Comparison of ENCODE assay signal across 8 mouse cellular contexts in genomic region chr1:74893134-74893855, GRCm38 (mm10). TPM values are rescaled to one million over a fixed set of nuclear protein-coding genes. Genes with fewer than 3 reads are reported as not detected.
DNase-seq lines count a peak whose midpoint lies in the region; ATAC-seq and TF ChIP-seq lines count a peak whose summit lies in the region.

Gene Cryba2 (minus strand): TSS chr1:74893143.

- in situ Hi-C loops in ES-E14 (cut with MboI; ENCODE audit: low sequenced_read_pairs in 2 of 2, unreplicated experiment in 2 of 2), result no loop called here

- no peak for ATAC-seq in heart, embryonic 15.5 days (replicated peaks; ENCODE audit: insufficient number of reproducible peaks, insufficient read depth, low FRiP score, low read depth)
- peak; percentile 55 for ATAC-seq in midbrain, embryonic 14.5 days (ENCODE audit: low FRiP score, low TSS enrichment)

- no peaks in the 10 kb centered on the region for H3K9me3 ChIP-seq in heart, embryonic 10.5 days
- H3K9me3 ChIP-seq in ES-E14 (ENCODE audit: control insufficient read depth, insufficient read depth, low read depth, low read length), result no peaks in the 10 kb centered on the region
- H3K9me3 ChIP-seq in heart, embryonic 15.5 days (replicated peaks), result no peaks in the 10 kb centered on the region
- H3K9me3 ChIP-seq in midbrain, embryonic 14.5 days (ENCODE audit: control insufficient read depth, low read length), result no peaks in the 10 kb centered on the region

- peaks cover 19% of the 10 kb centered on the region for H3K4me1 ChIP-seq in heart, embryonic 10.5 days
- H3K4me1 ChIP-seq in ES-E14 (ENCODE audit: control insufficient read depth in 2 of 2, insufficient read depth in 2 of 2, low read length in 2 of 2, poor library complexity in 1 of 2), result peaks cover 0 to 8% of the 10 kb centered on the region in 2 experiments; a peak in 1 of 4 replicates
- peaks cover 13% of the 10 kb centered on the region for H3K4me1 ChIP-seq in heart, embryonic 15.5 days (replicated peaks)
- peaks cover 8% of the 10 kb centered on the region; the same call in 1 of the 2 replicates for H3K4me1 ChIP-seq in midbrain, embryonic 14.5 days (ENCODE audit: control insufficient read depth, insufficient read depth, low read length)

- DNase-seq in heart, embryonic 10.5 days (ENCODE audit: low spot score), result no peak
- no peak for DNase-seq in heart, adult 9 months (ENCODE audit: low spot score in 2 of 2)
- DNase-seq in ES-E14 (ENCODE audit: low read depth, low spot score), result no peak
- DNase-seq in cerebellum, postnatal 25 days, result peak; percentile 73 to 80
- peak; percentile 57 to 67 for DNase-seq in kidney, postnatal 25 days
- DNase-seq in midbrain, embryonic 14.5 days, result peak; percentile 86
- no peak for DNase-seq in T-cell, adult 2 months (ENCODE audit: low spot score)

- peaks cover 99% of the 10 kb centered on the region for H3K27me3 ChIP-seq in heart, embryonic 10.5 days (ENCODE audit: insufficient read depth, poor library complexity, severe bottlenecking)
- H3K27me3 ChIP-seq in heart, embryonic 15.5 days, result peaks cover 95% of the 10 kb centered on the region
- peaks cover 70% of the 10 kb centered on the region for H3K27me3 ChIP-seq in midbrain, embryonic 14.5 days (ENCODE audit: control insufficient read depth, insufficient read depth, low read length)

- no peaks in the 10 kb centered on the region for H3K36me3 ChIP-seq in heart, embryonic 10.5 days
- H3K36me3 ChIP-seq in ES-E14 (ENCODE audit: control insufficient read depth, insufficient read depth, low read length, poor library complexity, severe bottlenecking), result no peaks in the 10 kb centered on the region
- no peaks in the 10 kb centered on the region for H3K36me3 ChIP-seq in heart, embryonic 15.5 days
- H3K36me3 ChIP-seq in midbrain, embryonic 14.5 days (ENCODE audit: control insufficient read depth, insufficient read depth, low read length), result no peaks in the 10 kb centered on the region

- H3K4me2 ChIP-seq in heart, embryonic 15.5 days, result peak within 1 kb of the TSS; percentile 25; the same call in 1 of the 2 replicates
- peak within 1 kb of the TSS; percentile 48 for H3K4me2 ChIP-seq in midbrain, embryonic 14.5 days (ENCODE audit: low read length)

- no peak within 1 kb of the TSS for H3K27ac ChIP-seq in heart, embryonic 10.5 days
- no peak within 1 kb of the TSS for H3K27ac ChIP-seq in ES-E14 (ENCODE audit: insufficient read depth, low read depth, low read length, poor library complexity, severe bottlenecking)
- no peak within 1 kb of the TSS for H3K27ac ChIP-seq in heart, embryonic 15.5 days
- H3K27ac ChIP-seq in midbrain, embryonic 14.5 days (replicated peaks; ENCODE audit: low read depth, low read length), result no peak within 1 kb of the TSS

- 6% methylated on average over 25 of the region's 25 CpGs for WGBS in heart, embryonic 10.5 days
- WGBS in heart, embryonic 15.5 days, result 4% methylated on average over 25 of the region's 25 CpGs
- WGBS in midbrain, embryonic 14.5 days, result 2% methylated on average over 25 of the region's 25 CpGs

- peak within 1 kb of the TSS; percentile 24; the same call in 1 of the 2 replicates for H3K4me3 ChIP-seq in heart, embryonic 10.5 days
- peak within 1 kb of the TSS; percentile 27 to 30 for H3K4me3 ChIP-seq in ES-E14 (ENCODE audit: insufficient read depth in 1 of 2, low read depth in 1 of 2, low read length in 2 of 2, poor library complexity in 1 of 2, severe bottlenecking in 1 of 2)
- peak within 1 kb of the TSS; percentile 5; the same call in 1 of the 2 replicates for H3K4me3 ChIP-seq in heart, embryonic 15.5 days
- peak within 1 kb of the TSS; percentile 29 for H3K4me3 ChIP-seq in midbrain, embryonic 14.5 days (replicated peaks; ENCODE audit: low read depth, low read length)

- no peak within 1 kb of the TSS for H3K9ac ChIP-seq in ES-E14 (ENCODE audit: insufficient read depth, low read depth, low read length, poor library complexity, severe bottlenecking)
- H3K9ac ChIP-seq in heart, embryonic 15.5 days, result no peak within 1 kb of the TSS
- peak within 1 kb of the TSS; percentile 29; the same call in 1 of the 2 replicates for H3K9ac ChIP-seq in midbrain, embryonic 14.5 days (replicated peaks; ENCODE audit: low read length)

TF ChIP-seq in ES-E14, 5 proteins besides CTCF, POLR2A, EP300 and RAD21:
- no peak for TF ChIP-seq CHD2 (IDR thresholded peaks at IDR 0.05; ENCODE audit: low read depth, low read length)
- peak; percentile 18; the same call in 1 of the 2 replicates for TF ChIP-seq MAFK (IDR thresholded peaks at IDR 0.05; ENCODE audit: insufficient read depth, low read depth, low read length)
TF ChIP-seq in ES-E14: peak in this region for 1.

RNA-seq across cellular contexts. Expression of gene Cryba2, which starts in this region (rescaled TPM):
- polyA plus RNA-seq in heart, embryonic 10.5 days (2016; fragmentation: Nextera tagmentation; extraction: Ambion mirVana), result not detected in 2 replicates
- not detected in 2 replicates for total RNA-seq in ES-E14 (2012; rRNA removed)
- not detected in 2 replicates for polyA plus RNA-seq in heart, embryonic 15.5 days (2015; fragmentation: Nextera tagmentation; extraction: Ambion mirVana)
- 0.77 TPM in 1 of 2 replicates, not detected in the other for polyA plus RNA-seq in midbrain, embryonic 14.5 days (2014; fragmentation: Nextera tagmentation; extraction: Ambion mirVana)

Comparison
In these comparisons a context has a peak if more than half of its experiments do, and no peak if none do; other contexts are left out.
1. Peak in DNase-seq, ATAC-seq, H3K4me3 ChIP-seq, H3K9ac ChIP-seq and H3K4me2 ChIP-seq in midbrain, embryonic 14.5 days; RNA of the gene not detected or under 1 TPM.
2. DNase-seq: peak in cerebellum, postnatal 25 days (2 of 2) and kidney, postnatal 25 days (2 of 2); none in heart, embryonic 10.5 days (single experiment), heart, adult 9 months (0 of 2), ES-E14 (single experiment) and T-cell, adult 2 months (single experiment).
3. Peak in every context shown above with its lines, with median percentiles within 50 percentile points of each other: H3K4me3 ChIP-seq.